Mouse (Mus musculus) embryonic facial prominence, embryonic 14.5 days (tissue): ENCODE data around the gene Rpl10. TPM values are rescaled to one million over a fixed set of nuclear protein-coding genes. Genes with fewer than 3 reads are reported as not detected.
A peak's percentile ranks its signal among the peaks of the same experiment; 100 is the strongest.

Source experiments
- ATAC-seq: fragments of 200-750 bp; cut with Nextera tagmentation; 2 replicates; pipeline ENCODE4 v1.8.0; 2017; ENCODE audit warnings: low read depth, moderate number of reproducible peaks, moderate TSS enrichment
- DNase-seq: peaks from one replicate; pipeline ENCODE4 v3.0.0-alpha.2; 2015; ENCODE audit warnings: low spot score
- H3K27ac ChIP-seq: fragments of 300-500 bp; sonication (generic); replicated peaks from 2 replicates; pipeline ENCODE4 v1.5.1; 2014; ENCODE audit warnings: low read depth, mild to moderate bottlenecking, low read length, moderate library complexity
- H3K27me3 ChIP-seq: fragments of 300-500 bp; sonication (generic); replicated peaks from 2 replicates; pipeline ENCODE4 v1.6.1; 2014; ENCODE audit warnings: low read length; ENCODE audit not compliant: control insufficient read depth, insufficient read depth
- H3K36me3 ChIP-seq: fragments of 300-500 bp; sonication (generic); 2 replicates; pipeline ENCODE4 v1.6.1; 2014; ENCODE audit warnings: low read length, mixed read lengths; ENCODE audit not compliant: control insufficient read depth, insufficient read depth
- H3K4me1 ChIP-seq: fragments of 300-500 bp; sonication (generic); 2 replicates; pipeline ENCODE4 v1.6.1; 2014; ENCODE audit warnings: antibody characterized with exemption, low read length; ENCODE audit not compliant: control insufficient read depth, insufficient read depth
- H3K4me2 ChIP-seq: fragments of 300-500 bp; sonication (generic); 2 replicates; pipeline ENCODE4 v1.6.1; 2014; ENCODE audit warnings: low read depth, mild to moderate bottlenecking, low read length, moderate library complexity, mixed read lengths
- H3K4me3 ChIP-seq: fragments of 300-500 bp; sonication (generic); 2 replicates; pipeline ENCODE4 v1.5.1; 2014; ENCODE audit warnings: low read depth, mild to moderate bottlenecking, low read length
- H3K9ac ChIP-seq: fragments of 300-500 bp; sonication (generic); 2 replicates; pipeline ENCODE4 v1.6.1; 2014; ENCODE audit warnings: low read depth, mild to moderate bottlenecking, low read length, moderate library complexity, mixed read lengths
- H3K9me3 ChIP-seq: fragments of 300-500 bp; sonication (generic); 2 replicates; pipeline ENCODE4 v1.6.1; 2016; ENCODE audit warnings: low read length; ENCODE audit not compliant: control insufficient read depth
- WGBS: fragments of 180-500 bp; shearing (Covaris S2); extraction: QIAGEN DNeasy Blood & Tissue Kit; methylation state at CpG from one replicate; pipeline ENCODE4 v1.1.7; 2014; 5-methylcytosine and 5-hydroxymethylcytosine counted together
- polyA plus RNA-seq: library from polyadenylated mRNA; unstranded; fragments of >200 nt; fragmentation: Nextera tagmentation; extraction: Ambion mirVana; gene quantifications from 2 replicates; pipeline ENCODE4 v1.2.1, GENCODE M21; 2014

The Rpl10 gene
- polyA plus RNA-seq, 1 experiment from 2014 or later: 935 TPM

- 33% methylated on average over 3 of the region's 3 CpGs for WGBS
- Histone ChIP-seq H3K27ac (peak overlapping the region; percentile 96), H3K4me3 (peak overlapping the region; percentile 60), H3K9ac (peak overlapping the region; percentile 65), H3K9me3 (no peaks in the 10 kb centered on the region), H3K27me3 (no peaks in the 10 kb centered on the region), H3K4me1 (no peaks in the 10 kb centered on the region), H3K36me3 (peaks cover 13% of the 10 kb centered on the region; the same call in 1 of the 2 replicates), H3K4me2 (peak overlapping the region; percentile 57)
- peak; percentile 47 for ATAC-seq
- no peak for DNase-seq
These were observed 913 bp upstream of the Rpl10 start for GRCm38 (mm10) chrX:74269736-74270061.

DNA sequence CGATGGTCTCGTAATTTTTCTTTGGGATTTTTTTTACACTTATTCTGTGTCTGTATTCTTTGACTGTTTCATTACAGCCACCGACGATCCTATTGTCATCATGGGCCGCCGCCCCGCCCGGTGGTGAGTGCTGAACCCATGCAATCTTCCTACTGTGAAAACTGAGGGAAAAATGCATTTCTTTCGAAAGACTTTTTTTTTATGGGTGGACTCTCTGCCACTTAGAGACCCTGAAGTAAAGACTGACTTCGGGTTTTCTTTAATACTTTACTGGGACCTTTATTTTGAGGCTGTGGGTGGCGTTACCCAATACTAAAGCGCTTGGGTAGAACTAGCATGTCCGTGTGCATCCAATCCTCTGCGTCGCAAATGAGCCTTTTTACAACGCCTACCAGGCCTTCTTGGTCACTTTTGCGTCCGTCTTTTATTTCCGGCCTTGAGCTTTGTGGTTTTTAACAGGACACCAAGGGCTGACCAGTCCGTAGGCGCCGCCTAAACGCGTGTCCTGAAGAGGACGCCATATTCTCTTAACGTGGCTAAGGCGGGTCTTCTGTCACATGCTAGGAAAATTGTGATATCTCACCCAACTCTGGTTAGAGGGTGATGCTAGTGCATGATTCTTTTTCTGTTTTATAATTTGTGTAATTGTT, 415 bp downstream of the Rpl10 start:
- Histone ChIP-seq H3K36me3 (peaks cover 13% of the 10 kb centered on the region; the same call in 1 of the 2 replicates), H3K4me2 (peak overlapping the region; percentile 60), H3K9ac (peak overlapping the region; percentile 87), H3K27ac (peak overlapping the region; percentile 83), H3K4me3 (peak overlapping the region; percentile 60), H3K4me1 (no peaks in the 10 kb centered on the region), H3K9me3 (no peaks in the 10 kb centered on the region), H3K27me3 (no peaks in the 10 kb centered on the region)
- ATAC-seq (no peak), DNase-seq (peak; percentile 21)
- 18% methylated on average over 27 of the region's 27 CpGs for WGBS

GRCm38 (mm10) chrX:74273422-74274322, 3.1 kb downstream of the Rpl10 start:
- 34% methylated on average over 10 of the region's 10 CpGs for WGBS
- no peak overlapping the region for H3K9ac ChIP-seq
- DNase-seq (peak; percentile 5), ATAC-seq (no peak)
- H3K27ac ChIP-seq: no peak overlapping the region
- H3K9me3 ChIP-seq: no peaks in the 10 kb centered on the region
- H3K36me3 ChIP-seq: peaks cover 13% of the 10 kb centered on the region; the same call in 1 of the 2 replicates
- H3K4me2 ChIP-seq: no peak overlapping the region
- H3K4me1 ChIP-seq: no peaks in the 10 kb centered on the region
- no peaks in the 10 kb centered on the region for H3K27me3 ChIP-seq
- no peak overlapping the region for H3K4me3 ChIP-seq

DNA sequence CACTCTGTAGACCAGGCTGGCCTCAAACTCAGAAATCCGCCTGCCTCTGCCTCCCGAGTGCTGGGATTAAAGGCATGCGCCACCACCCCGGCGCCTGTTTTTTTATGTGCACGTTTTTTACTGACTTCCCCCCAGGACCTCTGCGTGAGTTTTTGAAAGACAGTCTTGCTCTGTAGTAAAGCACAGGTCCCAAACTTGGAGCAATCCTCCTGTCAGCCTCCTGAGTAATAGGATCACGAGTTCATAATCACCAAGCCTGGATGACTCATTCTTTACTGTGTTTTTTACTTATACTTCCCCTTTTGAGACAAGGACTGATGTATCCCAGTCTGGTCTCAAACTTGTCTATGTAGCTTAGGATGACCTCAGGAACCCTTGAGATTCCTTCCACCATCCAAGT, 7.3 kb downstream of the Rpl10 start:
- no peak for ATAC-seq
- no peaks in the 10 kb centered on the region for H3K27me3 ChIP-seq
- 0 out of 2 replicates have a peak, but pooled peaks cover 5% of the 10 kb centered on the region for H3K36me3 ChIP-seq
- no peaks in the 10 kb centered on the region for H3K9me3 ChIP-seq
- no peak for DNase-seq
- 69% methylated on average over 8 of the region's 8 CpGs for WGBS
- H3K4me2 ChIP-seq: no peak overlapping the region
- no peaks in the 10 kb centered on the region for H3K4me1 ChIP-seq
- H3K4me3 ChIP-seq: no peak overlapping the region
- H3K9ac ChIP-seq: no peak overlapping the region
- no peak overlapping the region for H3K27ac ChIP-seq

- DNase-seq (peak; percentile 5), ATAC-seq (0 out of 2 replicates have a peak, but pooled peaks have one; percentile 2)
- Histone ChIP-seq H3K4me2 (peak overlapping the region; percentile 66), H3K4me1 (no peaks in the 10 kb centered on the region), H3K27me3 (no peaks in the 10 kb centered on the region), H3K27ac (peak overlapping the region; percentile 77), H3K9ac (peak overlapping the region; percentile 77), H3K36me3 (no peaks in the 10 kb centered on the region), H3K4me3 (peak overlapping the region; percentile 62), H3K9me3 (no peaks in the 10 kb centered on the region)
- WGBS: 6% methylated on average over 12 of the region's 14 CpGs
These were observed 10.6 kb downstream of the Rpl10 start for GRCm38 (mm10) chrX:74281041-74281731.

- Histone ChIP-seq H3K27me3 (no peaks in the 10 kb centered on the region), H3K4me2 (peak within 1 kb of the TSS; percentile 66), H3K36me3 (no peaks in the 10 kb centered on the region), H3K9me3 (no peaks in the 10 kb centered on the region), H3K4me3 (peak within 1 kb of the TSS; percentile 62), H3K9ac (peak within 1 kb of the TSS; percentile 77), H3K27ac (peak within 1 kb of the TSS; percentile 87), H3K4me1 (no peaks in the 10 kb centered on the region)
- peak; percentile 95 for ATAC-seq
- WGBS: 22% methylated on average over 13 of the region's 16 CpGs
- DNase-seq: peak; percentile 95
These were observed 11.3 kb downstream of the Rpl10 start, which contains the start of the genes Taz and Dnase1l1 for GRCm38 (mm10) chrX:74281732-74282394. TSS of gene Taz (plus strand) at chrX:74281912. TSS of gene Dnase1l1 (minus strand) at chrX:74282337.

DNA sequence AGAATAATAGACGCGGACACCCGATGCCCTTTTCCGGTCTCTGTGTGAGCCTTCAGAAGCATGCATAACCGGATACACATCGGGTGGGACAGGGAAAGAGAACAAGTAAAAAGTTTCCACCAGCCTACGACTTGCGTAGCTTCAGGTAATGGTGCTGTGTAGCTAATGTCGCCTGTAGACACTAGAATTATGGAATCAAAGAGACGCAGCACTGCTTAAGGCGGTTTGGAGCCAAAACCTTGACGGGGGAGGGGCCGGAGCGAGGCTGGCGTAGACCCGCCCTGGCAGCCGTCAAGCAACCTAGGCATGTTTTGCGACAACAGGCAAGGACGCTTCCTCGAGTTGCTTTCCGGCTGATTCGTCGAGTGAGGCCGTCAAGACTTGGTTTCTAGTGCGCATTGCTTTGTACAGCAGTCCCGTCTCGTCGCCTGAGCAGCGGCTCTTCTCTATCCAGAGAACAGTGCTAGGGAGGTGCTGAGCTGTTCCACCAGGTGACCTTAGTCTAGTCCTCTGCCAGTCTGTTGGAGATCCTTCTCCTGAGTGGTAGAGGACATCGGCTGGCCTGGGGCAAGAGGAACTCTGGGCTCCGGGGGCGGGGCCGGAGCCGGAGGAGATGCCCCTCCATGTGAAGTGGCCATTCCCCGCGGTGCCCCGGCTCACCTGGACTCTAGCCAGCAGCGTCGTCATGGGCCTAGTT, 11.9 kb downstream of the Rpl10 start:
- H3K4me2 ChIP-seq: peak overlapping the region; percentile 66
- ATAC-seq (peak; percentile 75), DNase-seq (peak; percentile 95)
- H3K27me3 ChIP-seq: no peaks in the 10 kb centered on the region
- H3K9me3 ChIP-seq: no peaks in the 10 kb centered on the region
- peak overlapping the region; percentile 77 for H3K9ac ChIP-seq
- peak overlapping the region; percentile 62 for H3K4me3 ChIP-seq
- no peaks in the 10 kb centered on the region for H3K4me1 ChIP-seq
- WGBS: 27% methylated on average over 31 of the region's 39 CpGs
- peak overlapping the region; percentile 87 for H3K27ac ChIP-seq
- no peaks in the 10 kb centered on the region for H3K36me3 ChIP-seq
